Mouse (Mus musculus) cortical plate, adult 2 months (tissue): ENCODE results near the gene Ccdc163.

Experiments used
- CTCF ChIP-seq: fragments of 200-500 bp; IDR thresholded peaks from 2 replicates; pipeline ENCODE4 v1.5.1; 2011; ENCODE audit warnings: mild to moderate bottlenecking, control low read depth, low read length; ENCODE audit not compliant: insufficient read depth; ENCODE audit errors: extremely low read depth
- POLR2A ChIP-seq: fragments of 200-500 bp; IDR thresholded peaks from 2 replicates; pipeline ENCODE4 v1.6.1; 2011; ENCODE audit warnings: mild to moderate bottlenecking, low read length, control low read depth; ENCODE audit not compliant: insufficient read depth; ENCODE audit errors: extremely low read depth

DNA sequence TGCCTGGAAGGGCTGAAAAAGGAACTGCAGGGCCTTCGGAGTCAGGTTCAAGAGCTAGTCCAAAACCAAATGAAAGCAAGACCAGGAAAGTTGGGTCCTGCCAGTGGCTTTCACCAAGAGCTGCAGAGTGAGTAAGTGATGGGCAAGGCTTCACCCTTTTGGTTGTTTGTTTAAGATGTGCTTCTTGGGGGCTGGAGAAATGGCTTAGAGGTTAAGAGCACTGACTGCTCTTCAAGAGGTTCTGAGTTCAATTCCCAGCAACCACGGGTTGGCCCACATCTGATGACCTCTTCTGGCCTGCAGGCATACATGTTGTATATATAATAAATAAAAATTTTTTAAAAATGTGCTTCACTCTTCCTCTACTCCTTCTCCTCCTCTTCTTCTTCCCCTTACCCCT, 1.8 kb downstream of the Ccdc163 start:
- no peak for TF ChIP-seq CTCF
- no peak for TF ChIP-seq POLR2A
